Mouse (Mus musculus) midbrain, embryonic 16.5 days (tissue): ENCODE measurements around the gene Nipsnap2. TPM values are rescaled to one million over a fixed set of nuclear protein-coding genes. Genes with fewer than 3 reads are reported as not detected.
"Not testable (repeated sequence)": the region's sequence is repeated elsewhere in the genome, so short reads cannot be mapped to it uniquely, and the experiment has no call there.

Experiments used
- ATAC-seq: fragments of 200-750 bp; cut with Nextera tagmentation; 2 replicates; pipeline ENCODE4 v1.8.0; 2017; ENCODE audit warnings: moderate TSS enrichment
- H3K27ac ChIP-seq: fragments of 300-500 bp; sonication (generic); 2 replicates; pipeline ENCODE4 v1.5.1; 2014; ENCODE audit warnings: mild to moderate bottlenecking, low read length, mixed read lengths
- H3K27me3 ChIP-seq: fragments of 300-500 bp; sonication (generic); 2 replicates; pipeline ENCODE4 v1.6.1; 2014; ENCODE audit warnings: low read depth, low read length, mixed read lengths; ENCODE audit not compliant: control insufficient read depth, insufficient read depth
- H3K36me3 ChIP-seq: fragments of 300-500 bp; sonication (generic); 2 replicates; pipeline ENCODE4 v1.6.1; 2014; ENCODE audit warnings: mild to moderate bottlenecking, low read length, moderate library complexity, mixed read lengths; ENCODE audit not compliant: control insufficient read depth, insufficient read depth
- H3K4me1 ChIP-seq: fragments of 300-500 bp; sonication (generic); 2 replicates; pipeline ENCODE4 v1.6.1; 2014; ENCODE audit warnings: mild to moderate bottlenecking, low read length, mixed read lengths; ENCODE audit not compliant: control insufficient read depth, insufficient read depth
- H3K4me2 ChIP-seq: fragments of 300-500 bp; sonication (generic); 2 replicates; pipeline ENCODE4 v1.6.1; 2014; ENCODE audit warnings: mild to moderate bottlenecking, low read length, mixed read lengths
- H3K4me3 ChIP-seq: fragments of 300-500 bp; sonication (generic); 2 replicates; pipeline ENCODE4 v1.5.1; 2014; ENCODE audit warnings: low read depth, mild to moderate bottlenecking, low read length, moderate library complexity, mixed read lengths
- H3K9ac ChIP-seq: fragments of 300-500 bp; sonication (generic); 2 replicates; pipeline ENCODE4 v1.6.1; 2014; ENCODE audit warnings: low read depth, low read length, mixed read lengths
- H3K9me3 ChIP-seq: fragments of 300-500 bp; sonication (generic); replicated peaks from 2 replicates; pipeline ENCODE4 v1.6.1; 2014; ENCODE audit warnings: mild to moderate bottlenecking, low read length, mixed read lengths; ENCODE audit not compliant: control insufficient read depth, poor library complexity, severe bottlenecking
- whole genome bisulfite sequencing: fragments of 180-500 bp; shearing (Covaris S2); extraction: QIAGEN DNeasy Blood & Tissue Kit; methylation state at CpG from one replicate; pipeline ENCODE4 v1.1.7; 2014; 5-methylcytosine and 5-hydroxymethylcytosine counted together
- polyA plus RNA-seq: library from polyadenylated mRNA; unstranded; fragments of >200 nt; fragmentation: Nextera tagmentation; extraction: Ambion mirVana; gene quantifications from 2 replicates; pipeline ENCODE4 v1.2.1, GENCODE M21; 2015

Nipsnap2 gene
- polyA plus RNA-seq, 1 experiment from 2014 or later, result 90.4 TPM

- ATAC-seq, result no peak
- WGBS, result 14% methylated on average over 11 of the region's 11 CpGs
- H3K4me2 ChIP-seq, result peak overlapping the region; percentile 79
Observed at GRCm38 (mm10) chr5:129787818-129788593, 63.1 kb downstream of the Nipsnap2 start.

DNA sequence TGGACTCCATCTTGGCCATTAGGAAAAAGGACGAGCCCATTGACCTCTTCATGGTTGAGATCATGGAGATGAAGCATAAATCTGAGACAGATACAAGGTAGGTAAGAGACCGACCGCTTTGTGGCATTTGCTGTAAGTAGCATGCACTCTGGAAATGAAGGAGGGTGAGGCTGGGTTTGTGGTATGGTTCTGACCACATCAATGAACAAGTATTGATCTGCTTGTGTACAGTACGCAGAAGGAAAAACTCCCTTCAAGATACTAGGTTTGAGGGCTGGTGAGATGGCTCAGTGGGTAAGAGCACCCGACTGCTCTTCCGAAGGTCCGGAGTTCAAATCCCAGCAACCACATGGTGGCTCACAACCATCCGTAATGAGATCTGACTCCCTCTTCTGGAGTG is 65.7 kb downstream of the Nipsnap2 start:
- WGBS, result 95% methylated on average over 7 of the region's 8 CpGs
- not testable (repeated sequence) for H3K9me3 ChIP-seq, H3K27me3 ChIP-seq, H3K4me3 ChIP-seq, H3K27ac ChIP-seq, H3K9ac ChIP-seq, H3K4me2 ChIP-seq, ATAC-seq
- Histone ChIP-seq H3K36me3 (peaks cover 36% of the 10 kb centered on the region), H3K4me1 (peaks cover 20% of the 10 kb centered on the region)

More at GRCm38 (mm10) chr5:129787818-129788593, 63.1 kb downstream of the Nipsnap2 start:
- Histone ChIP-seq H3K4me1 (peaks cover 20% of the 10 kb centered on the region), H3K9me3 (no peaks in the 10 kb centered on the region), H3K27me3 (no peaks in the 10 kb centered on the region), H3K9ac (peak overlapping the region; percentile 83), H3K4me3 (peak overlapping the region; percentile 62), H3K36me3 (peaks cover 23% of the 10 kb centered on the region), H3K27ac (peak overlapping the region; percentile 79; the same call in 1 of the 2 replicates)

Other genes with a start within 250 kb of the Nipsnap2 start
- gene Sfswap, start 223.8 kb upstream of the Nipsnap2 start, polyA plus RNA-seq, result 49.6 and 53.6 TPM in 2 replicates
- 11.1 and 11.7 TPM in 2 replicates for gene Mmp17, start 140.9 kb upstream of the Nipsnap2 start, polyA plus RNA-seq
- gene Zfp11, start 55.0 kb upstream of the Nipsnap2 start, polyA plus RNA-seq, result 8.1 and 9.3 TPM in 2 replicates
- gene Sept14, start 16.6 kb upstream of the Nipsnap2 start, polyA plus RNA-seq, result not detected in 2 replicates
- 167 and 170 TPM in 2 replicates for gene Mrps17, start 9.6 kb upstream of the Nipsnap2 start, polyA plus RNA-seq
- gene Psph, start 62.4 kb downstream of the Nipsnap2 start, polyA plus RNA-seq, result 31.1 TPM in 2 replicates
- gene Sumf2, start 121.9 kb downstream of the Nipsnap2 start, polyA plus RNA-seq, result 31.1 and 33.6 TPM in 2 replicates
- gene Chchd2, start 162.4 kb downstream of the Nipsnap2 start, polyA plus RNA-seq, result 602 and 639 TPM in 2 replicates
- gene Zbed5, start 170.7 kb downstream of the Nipsnap2 start, polyA plus RNA-seq, result 20.1 and 22.5 TPM in 2 replicates
- 0.85 and 0.95 TPM in 2 replicates for gene Phkg1, start 173.5 kb downstream of the Nipsnap2 start, polyA plus RNA-seq
- 4.2 and 6.4 TPM in 2 replicates for gene Nupr1l, start 183.5 kb downstream of the Nipsnap2 start, polyA plus RNA-seq
- gene Vkorc1l1, start 216.9 kb downstream of the Nipsnap2 start, polyA plus RNA-seq, result 29.1 and 30.6 TPM in 2 replicates